ENCODE assay signal across 25 mouse cellular contexts in genomic region chr5:147053071-147053470, GRCm38 (mm10).
"Had no signal": no experiment of that assay in that cellular context is flagged by ENCODE, and none has a peak within 500 bp of the region (broad histone marks: within the 10 kb centered on the region; RNA-seq: fewer than 3 reads in every experiment).

No protein-coding gene starts in this region.

- H3K4me2 ChIP-seq: heart, embryonic 11.5 days; heart, embryonic 13.5 days; heart, embryonic 15.5 days; hindbrain, embryonic 12.5 days; hindbrain, embryonic 14.5 days; kidney, embryonic 15.5 days; limb, embryonic 13.5 days; limb, embryonic 15.5 days; liver, embryonic 12.5 days had no signal

- ATAC-seq: intestine, embryonic 16.5 days; liver, embryonic 12.5 days had no signal

- H3K9me3 ChIP-seq: heart, embryonic 13.5 days; heart, embryonic 15.5 days; hindbrain, embryonic 10.5 days; hindbrain, embryonic 12.5 days; kidney, embryonic 15.5 days; limb, embryonic 13.5 days; limb, embryonic 15.5 days; liver, embryonic 12.5 days had no signal

- H3K27me3 ChIP-seq: heart, embryonic 13.5 days; heart, embryonic 15.5 days; hindbrain, embryonic 12.5 days; kidney, embryonic 15.5 days; limb, embryonic 13.5 days; limb, embryonic 15.5 days; liver, embryonic 12.5 days had no signal

- H3K4me3 ChIP-seq: heart, adult 2 months; heart, embryonic 13.5 days; heart, embryonic 15.5 days; hindbrain, embryonic 10.5 days; hindbrain, embryonic 12.5 days; kidney, embryonic 15.5 days; layer of hippocampus, adult 2 months; left cerebral cortex, adult 2 months; limb, embryonic 13.5 days; limb, embryonic 15.5 days; liver, embryonic 12.5 days had no signal

- H3K36me3 ChIP-seq: heart, embryonic 13.5 days; heart, embryonic 15.5 days; hindbrain, embryonic 10.5 days; hindbrain, embryonic 12.5 days; kidney, embryonic 15.5 days; limb, embryonic 13.5 days; limb, embryonic 15.5 days; liver, embryonic 12.5 days had no signal

- H3K27ac ChIP-seq: heart, embryonic 13.5 days; heart, embryonic 15.5 days; hindbrain, embryonic 10.5 days; hindbrain, embryonic 12.5 days; hindbrain, embryonic 14.5 days; kidney, embryonic 15.5 days; kidney, postnatal 0 days; left cerebral cortex, adult 2 months; limb, embryonic 13.5 days; limb, embryonic 15.5 days; liver, embryonic 12.5 days; liver, embryonic 14.5 days had no signal

- DNase-seq: gastrocnemius, postnatal 14 days; gastrocnemius, postnatal 36 days; heart, postnatal 14 days; heart, postnatal 4 days; kidney, adult 18-20 months; kidney, adult 8-10 months; kidney, postnatal 25 days; kidney, postnatal 4 days; left cerebral cortex, postnatal 4 days had no signal

- H3K9ac ChIP-seq: heart, embryonic 13.5 days; heart, embryonic 15.5 days; hindbrain, embryonic 12.5 days; hindbrain, embryonic 14.5 days; kidney, embryonic 15.5 days; limb, embryonic 13.5 days; limb, embryonic 15.5 days; liver, embryonic 12.5 days; liver, embryonic 14.5 days had no signal
